Mouse (Mus musculus) liver, embryonic 14.5 days (tissue): ENCODE data around the gene Selenon. TPM values are rescaled to one million over a fixed set of nuclear protein-coding genes. Genes with fewer than 3 reads are reported as not detected.

ENCODE experiments used
- ATAC-seq: fragments of 200-750 bp; cut with Nextera tagmentation; 2 replicates; pipeline ENCODE4 v1.8.0; 2017; ENCODE audit warnings: moderate number of reproducible peaks, mild to moderate bottlenecking, moderate library complexity; ENCODE audit not compliant: insufficient read depth
- DNase-seq, 3 experiments: peaks; one replicate each; pipeline ENCODE4 v3.0.0-alpha.2; 2012 to 2013; ENCODE audit warnings: low read depth in 3 of 3, low spot score in 3 of 3
- H3K27ac ChIP-seq: fragments of 300-500 bp; sonication (generic); 2 replicates; pipeline ENCODE4 v1.5.1; 2014; ENCODE audit warnings: moderate library complexity, mild to moderate bottlenecking, control low read depth, inconsistent platforms
- H3K27me3 ChIP-seq: fragments of 300-500 bp; sonication (generic); 2 replicates; pipeline ENCODE4 v1.6.1; 2014; ENCODE audit warnings: mild to moderate bottlenecking, low read length, moderate library complexity; ENCODE audit not compliant: control insufficient read depth, insufficient read depth
- H3K36me3 ChIP-seq: fragments of 300-500 bp; sonication (generic); replicated peaks from 2 replicates; pipeline ENCODE4 v1.6.1; 2014; ENCODE audit warnings: low read depth; ENCODE audit not compliant: control insufficient read depth, insufficient read depth
- H3K4me1 ChIP-seq, 2 experiments: fragments of 200-500 bp in 1 of 2; fragments of 300-500 bp in 1 of 2; sonication (generic) in 1 of 2; replicated peaks; 2 replicates each; pipeline ENCODE4 v1.6.1; 2012 to 2014; ENCODE audit warnings: antibody characterized with exemption in 1 of 2, inconsistent platforms in 1 of 2, low read length in 1 of 2; ENCODE audit not compliant: control insufficient read depth in 2 of 2, insufficient read depth in 2 of 2
- H3K4me2 ChIP-seq: fragments of 300-500 bp; sonication (generic); 2 replicates; pipeline ENCODE4 v1.6.1; 2014; ENCODE audit warnings: low read depth, mild to moderate bottlenecking, control low read depth, moderate library complexity
- H3K4me3 ChIP-seq, 2 experiments: fragments of 200-500 bp in 1 of 2; fragments of 300-500 bp in 1 of 2; sonication (generic) in 1 of 2; 2 replicates each; pipeline ENCODE4 v1.5.1; 2012 to 2014; ENCODE audit warnings: low read depth in 2 of 2, low read length in 2 of 2, mild to moderate bottlenecking in 2 of 2, control low read depth in 1 of 2, inconsistent platforms in 1 of 2, moderate library complexity in 1 of 2; ENCODE audit not compliant: insufficient read depth in 1 of 2
- H3K9ac ChIP-seq: fragments of 300-500 bp; sonication (generic); replicated peaks from 2 replicates; pipeline ENCODE4 v1.6.1; 2014; ENCODE audit warnings: mild to moderate bottlenecking, control low read depth, moderate library complexity
- H3K9me3 ChIP-seq: fragments of 300-500 bp; sonication (generic); 2 replicates; pipeline ENCODE4 v1.6.1; 2016; ENCODE audit warnings: low read length, mixed read lengths; ENCODE audit not compliant: control insufficient read depth
- CTCF ChIP-seq: IDR thresholded peaks from 2 replicates; pipeline ENCODE4 v1.5.1; 2016; ENCODE audit warnings: antibody characterized with exemption, low read depth, control low read depth
- EP300 ChIP-seq: IDR thresholded peaks from 2 replicates; pipeline ENCODE4 v1.6.1; 2016; ENCODE audit warnings: antibody characterized with exemption, low read depth
- WGBS: fragments of 180-500 bp; shearing (Covaris S2); extraction: QIAGEN DNeasy Blood & Tissue Kit; methylation state at CpG from one replicate; pipeline ENCODE4 v1.1.7; 2014; ENCODE audit not compliant: insufficient replicate concordance; 5-methylcytosine and 5-hydroxymethylcytosine counted together
- polyA plus RNA-seq, 2 experiments: library from polyadenylated mRNA; depleted of rRNA in 1 of 2; stranded (reverse) in 1 of 2; unstranded in 1 of 2; fragments of >200 nt; fragmentation: Nextera tagmentation in 1 of 2; extraction: Ambion mirVana in 1 of 2; gene quantifications; 2 replicates each; pipeline versions ENCODE4 v1.2.1 to v1.2.3; 2012 to 2014

The Selenon gene
- polyA plus RNA-seq, 2 experiments: 1.9 to 3.6 TPM

- no peak overlapping the region for H3K4me3 ChIP-seq
- no peak overlapping the region for H3K27ac ChIP-seq
- WGBS: 59% methylated on average over 2 of the region's 2 CpGs
- no peaks in the 10 kb centered on the region for H3K36me3 ChIP-seq
- no peak overlapping the region for H3K9ac ChIP-seq
- no peak overlapping the region for H3K4me2 ChIP-seq
- no peak for TF ChIP-seq EP300
- no peak for TF ChIP-seq CTCF
- H3K27me3 ChIP-seq: no peaks in the 10 kb centered on the region
- H3K4me1 ChIP-seq: peaks cover 0 to 2% of the 10 kb centered on the region in 2 experiments; a peak in 2 of 4 replicates
- ATAC-seq (no peak), DNase-seq (no peak)
- no peaks in the 10 kb centered on the region for H3K9me3 ChIP-seq
Observed at GRCm38 (mm10) chr4:134562014-134562413, 10.0 kb upstream of the Selenon start.

GRCm38 (mm10) chr4:134560699-134561098 is 8.7 kb upstream of the Selenon start:
- Histone ChIP-seq H3K27ac (no peak overlapping the region), H3K36me3 (no peaks in the 10 kb centered on the region), H3K4me2 (no peak overlapping the region), H3K9ac (no peak overlapping the region), H3K9me3 (no peaks in the 10 kb centered on the region), H3K4me3 (no peak overlapping the region), H3K27me3 (no peaks in the 10 kb centered on the region), H3K4me1 (peaks cover 0 to 2% of the 10 kb centered on the region in 2 experiments; a peak in 2 of 4 replicates)
- 72% methylated on average over 8 of the region's 8 CpGs for WGBS
- DNase-seq (no peak), ATAC-seq (no peak)
- TF ChIP-seq EP300 (no peak), CTCF (no peak)

GRCm38 (mm10) chr4:134559154-134559553 is 7.2 kb upstream of the Selenon start:
- Histone ChIP-seq H3K4me3 (no peak overlapping the region), H3K9ac (no peak overlapping the region), H3K36me3 (no peaks in the 10 kb centered on the region), H3K9me3 (no peaks in the 10 kb centered on the region), H3K27me3 (no peaks in the 10 kb centered on the region), H3K27ac (no peak overlapping the region), H3K4me1 (peaks cover 0 to 2% of the 10 kb centered on the region in 2 experiments; a peak in 2 of 4 replicates), H3K4me2 (no peak overlapping the region)
- WGBS: 50% methylated on average over 7 of the region's 7 CpGs
- DNase-seq (no peak), ATAC-seq (no peak)
- TF ChIP-seq CTCF (no peak), EP300 (no peak)

GRCm38 (mm10) chr4:134558570-134559113 is 6.7 kb upstream of the Selenon start:
- H3K27ac ChIP-seq: no peak overlapping the region
- WGBS: 48% methylated on average over 9 of the region's 9 CpGs
- no peaks in the 10 kb centered on the region for H3K27me3 ChIP-seq
- no peak overlapping the region for H3K9ac ChIP-seq
- H3K4me3 ChIP-seq: no peak overlapping the region
- H3K4me1 ChIP-seq: peaks cover 0 to 2% of the 10 kb centered on the region in 2 experiments; a peak in 2 of 4 replicates
- DNase-seq (no peak), ATAC-seq (no peak)
- no peaks in the 10 kb centered on the region for H3K9me3 ChIP-seq
- no peak for TF ChIP-seq EP300
- TF ChIP-seq CTCF: no peak
- H3K36me3 ChIP-seq: no peaks in the 10 kb centered on the region
- no peak overlapping the region for H3K4me2 ChIP-seq

GRCm38 (mm10) chr4:134557626-134558249 is 5.8 kb upstream of the Selenon start:
- TF ChIP-seq EP300 (no peak), CTCF (0 out of 2 replicates have a peak, but pooled peaks have one; percentile 16)
- ATAC-seq (no peak), DNase-seq (no peak)
- H3K27ac ChIP-seq: no peak overlapping the region
- no peaks in the 10 kb centered on the region for H3K36me3 ChIP-seq
- WGBS: 6% methylated on average over 16 of the region's 16 CpGs
- no peaks in the 10 kb centered on the region for H3K9me3 ChIP-seq
- no peaks in the 10 kb centered on the region for H3K27me3 ChIP-seq
- no peak overlapping the region for H3K9ac ChIP-seq
- H3K4me1 ChIP-seq: no peaks in the 10 kb centered on the region; a peak in 1 of 4 replicates
- peak overlapping the region; percentile 1; the same call in 1 of the 2 replicates for H3K4me2 ChIP-seq
- H3K4me3 ChIP-seq: no peak overlapping the region
